Comparison of ENCODE assay signal across 7 mouse cellular contexts in genomic region chr9:99994285-99995144, GRCm38 (mm10).
DNase-seq lines count a peak whose midpoint lies in the region.

No protein-coding gene starts in this region.

- under 1% methylated on average over 30 of the region's 30 CpGs for WGBS in midbrain, embryonic 10.5 days

- no peaks in the 10 kb centered on the region; the same call in 1 of the 2 replicates for H3K9me3 ChIP-seq in midbrain, embryonic 10.5 days (replicated peaks)

- H3K4me3 ChIP-seq in midbrain, embryonic 10.5 days = peak overlapping the region; percentile 45

- H3K36me3 ChIP-seq in midbrain, embryonic 10.5 days = no peaks in the 10 kb centered on the region

- peak; percentile 2 for DNase-seq in R1 (ENCODE audit: low read depth, low spot score)
- DNase-seq in brain, adult 2 months (ENCODE audit: low read depth, low spot score) = peak; percentile 36
- DNase-seq in heart, postnatal 10 days = peak; percentile 10 to 26
- DNase-seq in midbrain, embryonic 10.5 days (ENCODE audit: low spot score) = peak; percentile 63
- no peak for DNase-seq in thymus, postnatal 10 days (ENCODE audit: low spot score in 2 of 2)
- no peak for DNase-seq in cerebellum, adult 11 months
- no peak for DNase-seq in gastrocnemius, adult 8-10 months (ENCODE audit: low spot score in 2 of 2)

- intact Hi-C loops in heart, postnatal 10 days (cut with DNase I) = no loop called here

- peaks cover 19% of the 10 kb centered on the region for H3K4me1 ChIP-seq in midbrain, embryonic 10.5 days

- peaks cover 94% of the 10 kb centered on the region for H3K27me3 ChIP-seq in midbrain, embryonic 10.5 days (ENCODE audit: low read depth, poor library complexity, severe bottlenecking)

- H3K27ac ChIP-seq in midbrain, embryonic 10.5 days (replicated peaks) = peak overlapping the region; percentile 69

Comparison
In these comparisons a context has a peak if more than half of its experiments do, and no peak if none do; other contexts are left out.
1. DNase-seq: peak in R1 (single experiment), brain, adult 2 months (single experiment), heart, postnatal 10 days (2 of 2) and midbrain, embryonic 10.5 days (single experiment); none in thymus, postnatal 10 days (0 of 2), cerebellum, adult 11 months (single experiment) and gastrocnemius, adult 8-10 months (0 of 2).